Mouse (Mus musculus) G1E (cell line): ENCODE results near the gene Rasgef1b.

Source experiments
- CTCF ChIP-seq: IDR thresholded peaks from 2 replicates; pipeline ENCODE4 v1.5.1; 2012; ENCODE audit warnings: low read depth, low read length, inconsistent platforms, mixed read lengths
- GATA1 ChIP-seq: IDR thresholded peaks from 2 replicates; pipeline ENCODE4 v1.6.1; 2012; ENCODE audit warnings: borderline replicate concordance, low read length, inconsistent platforms, mixed read lengths
- TAL1 ChIP-seq: conservative IDR thresholded peaks from 2 replicates; pipeline ENCODE4 v1.6.1; 2012; ENCODE audit warnings: low read depth, low read length, inconsistent platforms, mixed read lengths

DNA sequence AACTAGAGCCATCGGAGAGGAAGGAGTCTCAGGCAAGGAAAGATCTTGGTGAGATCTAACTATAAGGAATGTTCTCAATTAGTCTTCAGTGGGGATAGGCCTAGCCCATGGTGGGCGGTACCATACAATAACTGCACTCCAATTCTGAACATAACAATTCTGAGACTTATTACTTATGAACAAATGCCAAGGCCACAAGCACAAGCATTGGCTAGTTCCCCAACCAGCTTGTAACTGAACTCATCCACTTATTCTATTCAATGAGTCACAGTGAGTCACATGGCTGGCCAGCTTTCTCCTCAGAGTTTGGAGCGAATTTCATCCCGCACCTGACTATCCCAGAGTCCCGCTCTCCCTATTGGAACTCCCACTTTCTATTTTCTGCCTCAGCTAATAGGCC is 533.4 kb downstream of the Rasgef1b start:
- TF ChIP-seq CTCF (no peak), TAL1 (no peak), GATA1 (no peak)
